Mouse (Mus musculus) thymus, adult 2 months (tissue): Measurements from ENCODE around the gene Vat1.

Source experiments
- CTCF ChIP-seq: fragments of 200-500 bp; IDR thresholded peaks from 2 replicates; pipeline ENCODE4 v1.5.1; 2012; ENCODE audit warnings: mild to moderate bottlenecking, control low read depth, low read length, moderate library complexity, borderline replicate concordance; ENCODE audit not compliant: control insufficient read depth, poor library complexity, insufficient read depth; ENCODE audit errors: extremely low read depth
- POLR2A ChIP-seq: fragments of 200-500 bp; IDR thresholded peaks from 2 replicates; pipeline ENCODE4 v1.6.1; 2012; ENCODE audit warnings: mild to moderate bottlenecking, low read length, control low read depth, moderate library complexity; ENCODE audit not compliant: control insufficient read depth, poor library complexity, insufficient read depth; ENCODE audit errors: extremely low read depth

DNA sequence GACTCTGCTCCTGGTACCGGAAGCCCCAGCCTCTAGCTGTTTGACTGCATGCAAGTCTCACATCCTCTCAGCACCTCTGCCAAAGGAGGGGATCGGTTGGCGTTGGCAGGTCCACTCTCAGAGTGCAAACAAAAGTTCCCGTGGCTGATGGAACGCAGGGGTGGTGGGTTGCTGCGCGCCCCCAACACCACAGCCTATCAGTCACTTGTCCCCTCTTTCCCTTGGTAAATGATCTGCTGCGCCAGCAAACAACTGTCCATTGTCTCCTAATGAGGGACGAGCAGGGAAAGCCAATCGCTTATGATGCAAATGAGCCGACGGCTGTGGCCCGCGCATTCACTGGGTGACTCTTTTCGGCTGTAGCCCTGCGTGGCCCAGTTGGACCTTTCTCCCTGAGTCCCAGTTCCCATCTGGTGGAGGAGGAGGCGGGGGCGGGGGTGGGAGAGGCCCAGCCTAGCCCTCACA is 13.2 kb upstream of the Vat1 start:
- TF ChIP-seq CTCF (no peak), POLR2A (no peak)
